Mouse (Mus musculus): ENCODE measurements around the gene Brf1.
A peak's percentile ranks its signal among the peaks of the same experiment; 100 is the strongest.

The Brf1 gene

GRCm38 (mm10) chr12:113000294-113001132, at the start of gene Brf1:
Gene Brf1, minus strand, starts transcription at chr12:113000704.
- DNase-seq (ENCODE audit: low spot score): peak; percentile 98

- DNase-seq (ENCODE audit: low spot score): no peak
Measured at GRCm38 (mm10) chr12:113049836-113050235, 49.3 kb upstream of the Brf1 start.

GRCm38 (mm10) chr12:113048103-113048502, 47.6 kb upstream of the Brf1 start:
- no peak for DNase-seq (ENCODE audit: low spot score)

- DNase-seq (ENCODE audit: low spot score): no peak
Measured at GRCm38 (mm10) chr12:113046861-113047260, 46.4 kb upstream of the Brf1 start.

GRCm38 (mm10) chr12:113044916-113045677, 44.6 kb upstream of the Brf1 start:
- DNase-seq (ENCODE audit: low spot score): no peak

- DNase-seq (ENCODE audit: low spot score): no peak
Measured at GRCm38 (mm10) chr12:113042543-113042942, 42.0 kb upstream of the Brf1 start.

- peak; percentile 52 for DNase-seq (ENCODE audit: low spot score)
Measured at GRCm38 (mm10) chr12:113041481-113042439, 41.3 kb upstream of the Brf1 start.

- no peak for DNase-seq (ENCODE audit: low spot score)
Measured at GRCm38 (mm10) chr12:113038414-113038813, 37.9 kb upstream of the Brf1 start.

- DNase-seq (ENCODE audit: low spot score): no peak
Measured at GRCm38 (mm10) chr12:113036996-113037395, 36.5 kb upstream of the Brf1 start.

- DNase-seq (ENCODE audit: low spot score): no peak
Measured at GRCm38 (mm10) chr12:113035093-113035492, 34.6 kb upstream of the Brf1 start.

GRCm38 (mm10) chr12:113032296-113033250, 32.1 kb upstream of the Brf1 start:
- DNase-seq (ENCODE audit: low spot score): peak; percentile 25

- DNase-seq (ENCODE audit: low spot score): no peak
Measured at GRCm38 (mm10) chr12:113031441-113031840, 30.9 kb upstream of the Brf1 start.

GRCm38 (mm10) chr12:113030993-113031392, 30.5 kb upstream of the Brf1 start:
- DNase-seq (ENCODE audit: low spot score): no peak

- DNase-seq (ENCODE audit: low spot score): no peak
Measured at GRCm38 (mm10) chr12:113030046-113030445, 29.5 kb upstream of the Brf1 start.

- peak; percentile 37 for DNase-seq (ENCODE audit: low spot score)
Measured at GRCm38 (mm10) chr12:113028898-113029297, 28.4 kb upstream of the Brf1 start.

- DNase-seq (ENCODE audit: low spot score): peak; percentile 57
Measured at GRCm38 (mm10) chr12:113028067-113028466, 27.6 kb upstream of the Brf1 start.

GRCm38 (mm10) chr12:113027495-113027894, 27.0 kb upstream of the Brf1 start:
- DNase-seq (ENCODE audit: low spot score): no peak

- no peak for DNase-seq (ENCODE audit: low spot score)
Measured at GRCm38 (mm10) chr12:113026557-113026956, 26.1 kb upstream of the Brf1 start.

- DNase-seq (ENCODE audit: low spot score): no peak
Measured at GRCm38 (mm10) chr12:113023082-113023481, 22.6 kb upstream of the Brf1 start.

- no peak for DNase-seq (ENCODE audit: low spot score)
Measured at GRCm38 (mm10) chr12:113021488-113021887, 21.0 kb upstream of the Brf1 start.

- no peak for DNase-seq (ENCODE audit: low spot score)
Measured at GRCm38 (mm10) chr12:113018763-113019162, 18.3 kb upstream of the Brf1 start.
